Mouse (Mus musculus) liver, embryonic 13.5 days (tissue): ENCODE data around the gene Tbxas1. TPM values are rescaled to one million over a fixed set of nuclear protein-coding genes. Genes with fewer than 3 reads are reported as not detected.

Source experiments
- ATAC-seq: fragments of 200-750 bp; cut with Nextera tagmentation; 2 replicates; pipeline ENCODE4 v1.8.0; 2017; ENCODE audit warnings: low read depth, mild to moderate bottlenecking, moderate number of reproducible peaks, moderate library complexity
- DNase-seq: peaks from one replicate; pipeline ENCODE4 v3.0.0; 2022
- H3K27ac ChIP-seq: fragments of 300-500 bp; sonication (generic); 2 replicates; pipeline ENCODE4 v1.5.1; 2015; ENCODE audit warnings: moderate library complexity, mild to moderate bottlenecking, inconsistent platforms
- H3K27me3 ChIP-seq: fragments of 300-500 bp; sonication (generic); 2 replicates; pipeline ENCODE4 v1.6.1; 2015; ENCODE audit warnings: mild to moderate bottlenecking, inconsistent platforms
- H3K36me3 ChIP-seq: fragments of 300-500 bp; sonication (generic); 2 replicates; pipeline ENCODE4 v1.6.1; 2015; ENCODE audit warnings: mild to moderate bottlenecking, inconsistent platforms
- H3K4me1 ChIP-seq: fragments of 300-500 bp; sonication (generic); replicated peaks from 2 replicates; pipeline ENCODE4 v1.6.1; 2015; ENCODE audit warnings: inconsistent platforms
- H3K4me2 ChIP-seq: fragments of 300-500 bp; sonication (generic); 2 replicates; pipeline ENCODE4 v1.6.1; 2015; ENCODE audit warnings: inconsistent platforms, mild to moderate bottlenecking, moderate library complexity
- H3K4me3 ChIP-seq: fragments of 300-500 bp; sonication (generic); replicated peaks from 2 replicates; pipeline ENCODE4 v1.5.1; 2015; ENCODE audit warnings: mild to moderate bottlenecking, inconsistent platforms
- H3K9ac ChIP-seq: fragments of 300-500 bp; sonication (generic); 2 replicates; pipeline ENCODE4 v1.6.1; 2015; ENCODE audit warnings: mild to moderate bottlenecking, inconsistent platforms
- H3K9me3 ChIP-seq: fragments of 300-500 bp; sonication (generic); replicated peaks from 2 replicates; pipeline ENCODE4 v1.6.1; 2016; ENCODE audit warnings: inconsistent platforms
- WGBS: fragments of 180-500 bp; shearing (Covaris S2); methylation state at CpG from one replicate; pipeline ENCODE4 v1.1.7; 2015; ENCODE audit not compliant: insufficient replicate concordance; 5-methylcytosine and 5-hydroxymethylcytosine counted together
- polyA plus RNA-seq: library from polyadenylated mRNA; unstranded; fragments of >200 nt; fragmentation: Nextera tagmentation; extraction: Ambion mirVana; gene quantifications from 2 replicates; pipeline ENCODE4 v1.2.1, GENCODE M21; 2015

Gene Tbxas1
- polyA plus RNA-seq, 1 experiment from 2014 or later: 11.4 TPM

GRCm38 (mm10) chr6:38912121-38912660, 37.0 kb downstream of the Tbxas1 start:
- H3K4me3 ChIP-seq: no peak overlapping the region
- H3K36me3 ChIP-seq: no peaks in the 10 kb centered on the region
- H3K9me3 ChIP-seq: no peaks in the 10 kb centered on the region
- peak overlapping the region; percentile 45 for H3K4me2 ChIP-seq
- peaks cover 99% of the 10 kb centered on the region for H3K4me1 ChIP-seq
- H3K9ac ChIP-seq: peak overlapping the region; percentile 77
- H3K27ac ChIP-seq: peak overlapping the region; percentile 100
- H3K27me3 ChIP-seq: no peaks in the 10 kb centered on the region
- ATAC-seq: peak; percentile 46
- DNase-seq: peak; percentile 50

GRCm38 (mm10) chr6:38912845-38913244, 37.6 kb downstream of the Tbxas1 start:
- peaks cover 99% of the 10 kb centered on the region for H3K4me1 ChIP-seq
- H3K9ac ChIP-seq: peak overlapping the region; percentile 77
- H3K36me3 ChIP-seq: no peaks in the 10 kb centered on the region
- ATAC-seq: no peak
- H3K9me3 ChIP-seq: no peaks in the 10 kb centered on the region
- H3K27me3 ChIP-seq: no peaks in the 10 kb centered on the region
- H3K27ac ChIP-seq: peak overlapping the region; percentile 100
- 72% methylated on average over 9 of the region's 9 CpGs for WGBS
- DNase-seq: no peak
- H3K4me2 ChIP-seq: peak overlapping the region; percentile 45
- H3K4me3 ChIP-seq: no peak overlapping the region

- H3K4me1 ChIP-seq: peaks cover 99% of the 10 kb centered on the region
- H3K36me3 ChIP-seq: no peaks in the 10 kb centered on the region
- no peaks in the 10 kb centered on the region for H3K9me3 ChIP-seq
- H3K27me3 ChIP-seq: no peaks in the 10 kb centered on the region
- no peak overlapping the region for H3K4me2 ChIP-seq
- H3K9ac ChIP-seq: peak overlapping the region; percentile 77
- WGBS: 73% methylated on average over 13 of the region's 13 CpGs
- DNase-seq (no peak), ATAC-seq (no peak)
- peak overlapping the region; percentile 100 for H3K27ac ChIP-seq
- H3K4me3 ChIP-seq: no peak overlapping the region
Observed at GRCm38 (mm10) chr6:38913386-38914042, 38.3 kb downstream of the Tbxas1 start.

GRCm38 (mm10) chr6:38914181-38914580, 39.0 kb downstream of the Tbxas1 start:
- no peaks in the 10 kb centered on the region for H3K36me3 ChIP-seq
- ATAC-seq: no peak
- DNase-seq: no peak
- H3K27me3 ChIP-seq: no peaks in the 10 kb centered on the region
- WGBS: 78% methylated on average over 10 of the region's 10 CpGs
- H3K9ac ChIP-seq: peak overlapping the region; percentile 77
- H3K4me1 ChIP-seq: peaks cover 100% of the 10 kb centered on the region
- H3K4me3 ChIP-seq: no peak overlapping the region
- H3K4me2 ChIP-seq: no peak overlapping the region
- H3K27ac ChIP-seq: peak overlapping the region; percentile 100
- H3K9me3 ChIP-seq: no peaks in the 10 kb centered on the region

GRCm38 (mm10) chr6:38915776-38916175, 40.6 kb downstream of the Tbxas1 start:
- DNase-seq (no peak), ATAC-seq (no peak)
- Histone ChIP-seq H3K9me3 (no peaks in the 10 kb centered on the region), H3K4me3 (no peak overlapping the region), H3K36me3 (no peaks in the 10 kb centered on the region), H3K4me2 (peak overlapping the region; percentile 63), H3K27ac (peak overlapping the region; percentile 100), H3K4me1 (peaks cover 100% of the 10 kb centered on the region), H3K27me3 (no peaks in the 10 kb centered on the region), H3K9ac (peak overlapping the region; percentile 66)
- WGBS: 70% methylated on average over 5 of the region's 5 CpGs

GRCm38 (mm10) chr6:38916571-38916970, 41.4 kb downstream of the Tbxas1 start:
- Histone ChIP-seq H3K9ac (peak overlapping the region; percentile 78), H3K4me1 (peaks cover 100% of the 10 kb centered on the region), H3K9me3 (no peaks in the 10 kb centered on the region), H3K27me3 (no peaks in the 10 kb centered on the region), H3K4me3 (peak overlapping the region; percentile 21; the same call in 1 of the 2 replicates), H3K27ac (peak overlapping the region; percentile 100), H3K4me2 (peak overlapping the region; percentile 63), H3K36me3 (no peaks in the 10 kb centered on the region)
- DNase-seq (peak; percentile 61), ATAC-seq (peak; percentile 33)
- 23% methylated on average over 4 of the region's 4 CpGs for WGBS

GRCm38 (mm10) chr6:38917415-38917814, 42.2 kb downstream of the Tbxas1 start:
- Histone ChIP-seq H3K27me3 (no peaks in the 10 kb centered on the region), H3K9me3 (no peaks in the 10 kb centered on the region), H3K4me3 (peak overlapping the region; percentile 11; the same call in 1 of the 2 replicates), H3K27ac (peak overlapping the region; percentile 100), H3K9ac (peak overlapping the region; percentile 78), H3K4me2 (peak overlapping the region; percentile 63), H3K4me1 (peaks cover 100% of the 10 kb centered on the region), H3K36me3 (no peaks in the 10 kb centered on the region)
- DNase-seq: no peak
- 38% methylated on average over 3 of the region's 3 CpGs for WGBS
- ATAC-seq: no peak

- Histone ChIP-seq H3K36me3 (no peaks in the 10 kb centered on the region), H3K27me3 (no peaks in the 10 kb centered on the region), H3K9ac (peak overlapping the region; percentile 78), H3K9me3 (no peaks in the 10 kb centered on the region), H3K4me1 (peaks cover 100% of the 10 kb centered on the region), H3K4me3 (peak overlapping the region; percentile 22; the same call in 1 of the 2 replicates), H3K4me2 (peak overlapping the region; percentile 63), H3K27ac (peak overlapping the region; percentile 100)
- WGBS: 62% methylated on average over 4 of the region's 4 CpGs
- no peak for ATAC-seq
- no peak for DNase-seq
Observed at GRCm38 (mm10) chr6:38918728-38919127, 43.5 kb downstream of the Tbxas1 start.

- Histone ChIP-seq H3K4me3 (peak overlapping the region; percentile 22), H3K4me1 (peaks cover 100% of the 10 kb centered on the region), H3K27ac (peak overlapping the region; percentile 100), H3K36me3 (no peaks in the 10 kb centered on the region), H3K9ac (peak overlapping the region; percentile 78), H3K9me3 (no peaks in the 10 kb centered on the region), H3K27me3 (no peaks in the 10 kb centered on the region), H3K4me2 (peak overlapping the region; percentile 63)
- ATAC-seq (no peak), DNase-seq (no peak)
- WGBS: 67% methylated on average over 14 of the region's 14 CpGs
Observed at GRCm38 (mm10) chr6:38919135-38919740, 44.0 kb downstream of the Tbxas1 start.

GRCm38 (mm10) chr6:38920141-38920540, 44.9 kb downstream of the Tbxas1 start:
- DNase-seq (no peak), ATAC-seq (no peak)
- H3K4me1 ChIP-seq: peaks cover 100% of the 10 kb centered on the region
- H3K4me3 ChIP-seq: 0 out of 2 replicates have a peak overlapping the region, but pooled peaks have one; percentile 6
- peak overlapping the region; percentile 100 for H3K27ac ChIP-seq
- peak overlapping the region; percentile 63 for H3K4me2 ChIP-seq
- H3K9me3 ChIP-seq: no peaks in the 10 kb centered on the region
- no peaks in the 10 kb centered on the region for H3K27me3 ChIP-seq
- 80% methylated on average over 6 of the region's 6 CpGs for WGBS
- no peaks in the 10 kb centered on the region for H3K36me3 ChIP-seq
- peak overlapping the region; percentile 78 for H3K9ac ChIP-seq

GRCm38 (mm10) chr6:38921095-38921809, 46.0 kb downstream of the Tbxas1 start:
- peak overlapping the region; percentile 32 for H3K4me3 ChIP-seq
- H3K4me2 ChIP-seq: peak overlapping the region; percentile 63
- no peaks in the 10 kb centered on the region for H3K9me3 ChIP-seq
- 33% methylated on average over 17 of the region's 17 CpGs for WGBS
- peak; percentile 84 for DNase-seq
- H3K36me3 ChIP-seq: no peaks in the 10 kb centered on the region
- peak overlapping the region; percentile 100 for H3K27ac ChIP-seq
- peak overlapping the region; percentile 78 for H3K9ac ChIP-seq
- H3K4me1 ChIP-seq: peaks cover 99% of the 10 kb centered on the region
- H3K27me3 ChIP-seq: no peaks in the 10 kb centered on the region
- ATAC-seq: peak; percentile 66
